Mouse (Mus musculus): ENCODE results near the gene Mrps10. TPM values are rescaled to one million over a fixed set of nuclear protein-coding genes. Genes with fewer than 3 reads are reported as not detected.
"Not testable (repeated sequence)": the region's sequence is repeated elsewhere in the genome, so short reads cannot be mapped to it uniquely, and the experiment has no call there.

Mrps10 gene
- total and polyA plus RNA-seq, 3 experiments: 57.7 to 124 (median 90.3) TPM

GRCm38 (mm10) chr17:47408558-47408898 lies 39.8 kb downstream of the Mrps10 start:
- Histone ChIP-seq H3K27ac (ENCODE audit: insufficient read depth, low read depth) (no peak overlapping the region), H3K4me2 (ENCODE audit: insufficient read depth, low read depth, poor library complexity, severe bottlenecking) (no peak overlapping the region), H3K4me1 (ENCODE audit: control insufficient read depth in 1 of 2, insufficient read depth in 2 of 2) (peaks cover 0 to 2% of the 10 kb centered on the region in 2 experiments; a peak in 1 of 4 replicates), H3K9ac (ENCODE audit: insufficient read depth, low read depth) (no peak overlapping the region), H3K4me3 (replicated peaks in 1 of 3; ENCODE audit: low read depth in 2 of 3, low read length in 2 of 3, poor library complexity in 1 of 3) (no peak overlapping the region), H3K9me3 (replicated peaks; ENCODE audit: low read length) (no peaks in the 10 kb centered on the region), H3K79me2 (replicated peaks; ENCODE audit: control insufficient read depth, extremely low read depth, insufficient read depth, poor library complexity, severe bottlenecking) (no peaks in the 10 kb centered on the region), H3K27me3 (replicated peaks) (peaks cover 43% of the 10 kb centered on the region), H3K36me3 (replicated peaks in 1 of 2; ENCODE audit: control insufficient read depth in 1 of 2, insufficient read depth in 1 of 2, low read length in 1 of 2) (no peaks in the 10 kb centered on the region)
- dilution Hi-C loops (cut with MboI; ENCODE audit: extremely low pct_ligation_motif_present, extremely low pct_unique_long_range_greater_than_20kb, low sequenced_read_pairs): no loop called here
- in situ Hi-C loops (cut with MboI; ENCODE audit: low pct_ligation_motif_present, low pct_unique_long_range_greater_than_20kb, low sequenced_read_pairs): no loop called here
- TF ChIP-seq RAD21 (IDR thresholded peaks at IDR 0.05; ENCODE audit: low read depth, low read length) (peak; percentile 66), SMC3 (IDR thresholded peaks at IDR 0.05; ENCODE audit: low read depth, low read length) (peak; percentile 60), CTCF (conservative IDR thresholded peaks at IDR 0.05 in 1 of 2, IDR thresholded peaks at IDR 0.05 in 1 of 2; ENCODE audit: low read depth in 2 of 2, low read length in 2 of 2) (peak; percentile 72 to 79), EP300 (IDR thresholded peaks at IDR 0.05; ENCODE audit: low read length) (no peak)
- peak; percentile 56 for DNase-seq (ENCODE audit: extremely low read depth)

GRCm38 (mm10) chr17:47409897-47410861 lies 41.5 kb downstream of the Mrps10 start:
- dilution Hi-C loops (cut with MboI; ENCODE audit: extremely low pct_ligation_motif_present, extremely low pct_unique_long_range_greater_than_20kb, low sequenced_read_pairs); DNase-seq (ENCODE audit: extremely low read depth); H3K9me3 ChIP-seq (replicated peaks; ENCODE audit: low read length); H3K27ac ChIP-seq (ENCODE audit: insufficient read depth, low read depth); H3K9ac ChIP-seq (ENCODE audit: insufficient read depth, low read depth); H3K36me3 ChIP-seq (replicated peaks in 1 of 2; ENCODE audit: control insufficient read depth in 1 of 2, insufficient read depth in 1 of 2, low read length in 1 of 2); H3K4me1 ChIP-seq (ENCODE audit: control insufficient read depth in 1 of 2, insufficient read depth in 2 of 2); in situ Hi-C loops (cut with MboI; ENCODE audit: low pct_ligation_motif_present, low pct_unique_long_range_greater_than_20kb, low sequenced_read_pairs); H3K4me3 ChIP-seq (replicated peaks in 1 of 3; ENCODE audit: low read depth in 2 of 3, low read length in 2 of 3, poor library complexity in 1 of 3); H3K79me2 ChIP-seq (replicated peaks; ENCODE audit: control insufficient read depth, extremely low read depth, insufficient read depth, poor library complexity, severe bottlenecking); H3K4me2 ChIP-seq (ENCODE audit: insufficient read depth, low read depth, poor library complexity, severe bottlenecking): not testable (repeated sequence)
- H3K27me3 ChIP-seq (replicated peaks): peaks cover 44% of the 10 kb centered on the region

GRCm38 (mm10) chr17:47420195-47420594 lies 51.5 kb downstream of the Mrps10 start:
- Histone ChIP-seq H3K9ac (ENCODE audit: insufficient read depth, low read depth) (no peak overlapping the region), H3K4me2 (ENCODE audit: insufficient read depth, low read depth, poor library complexity, severe bottlenecking) (no peak overlapping the region), H3K36me3 (replicated peaks in 1 of 2; ENCODE audit: control insufficient read depth in 1 of 2, insufficient read depth in 1 of 2, low read length in 1 of 2) (no peaks in the 10 kb centered on the region), H3K27ac (ENCODE audit: insufficient read depth, low read depth) (no peak overlapping the region), H3K4me3 (replicated peaks in 1 of 3; ENCODE audit: low read depth in 2 of 3, low read length in 2 of 3, poor library complexity in 1 of 3) (no peak overlapping the region), H3K9me3 (replicated peaks; ENCODE audit: low read length) (peaks cover 5% of the 10 kb centered on the region), H3K27me3 (replicated peaks) (peaks cover 26% of the 10 kb centered on the region), H3K79me2 (replicated peaks; ENCODE audit: control insufficient read depth, extremely low read depth, insufficient read depth, poor library complexity, severe bottlenecking) (no peaks in the 10 kb centered on the region), H3K4me1 (ENCODE audit: control insufficient read depth in 1 of 2, insufficient read depth in 2 of 2) (no peaks in the 10 kb centered on the region)
- no peak for TF ChIP-seq EP300 (IDR thresholded peaks at IDR 0.05; ENCODE audit: low read length)
- TF ChIP-seq BHLHE40 (IDR thresholded peaks at IDR 0.05; ENCODE audit: low read depth, low read length): no peak
- TF ChIP-seq MEF2A (IDR thresholded peaks at IDR 0.05; ENCODE audit: borderline replicate concordance, low read depth, low read length): no peak
- no peak for TF ChIP-seq MYC (IDR thresholded peaks at IDR 0.05; ENCODE audit: low read depth, low read length)
- TF ChIP-seq IRF4 (IDR thresholded peaks at IDR 0.05; ENCODE audit: low read depth, low read length): no peak
- no peak for TF ChIP-seq USF2 (conservative IDR thresholded peaks at IDR 0.05; ENCODE audit: low read depth, low read length)
- TF ChIP-seq TBP (conservative IDR thresholded peaks at IDR 0.05; ENCODE audit: low read depth, low read length): no peak
- no peak for TF ChIP-seq NRF1 (IDR thresholded peaks at IDR 0.05; ENCODE audit: low read depth, low read length)
- no peak for TF ChIP-seq CHD1 (IDR thresholded peaks at IDR 0.05; ENCODE audit: low read depth, low read length)
- no peak for TF ChIP-seq E2F4 (IDR thresholded peaks at IDR 0.05; ENCODE audit: insufficient replicate concordance, low read depth, low read length)
- TF ChIP-seq ZC3H11A (IDR thresholded peaks at IDR 0.05; ENCODE audit: low read depth, low read length): no peak
- TF ChIP-seq JUND (conservative IDR thresholded peaks at IDR 0.05; ENCODE audit: low read depth, low read length): no peak
- TF ChIP-seq POLR2AphosphoS2 (IDR thresholded peaks at IDR 0.05; ENCODE audit: low read depth, low read length): no peak
- TF ChIP-seq KAT2A (IDR thresholded peaks at IDR 0.05; ENCODE audit: insufficient replicate concordance, low read length): no peak
- no peak for TF ChIP-seq ELF1 (IDR thresholded peaks at IDR 0.05; ENCODE audit: low read depth, low read length)
- TF ChIP-seq ZKSCAN1 (IDR thresholded peaks at IDR 0.05; ENCODE audit: borderline replicate concordance, low read depth, low read length): no peak
- TF ChIP-seq PAX5 (IDR thresholded peaks at IDR 0.05; ENCODE audit: low read length): no peak
- no peak for TF ChIP-seq TCF12 (IDR thresholded peaks at IDR 0.05; ENCODE audit: low read depth, low read length)
- in situ Hi-C loops (cut with MboI; ENCODE audit: low pct_ligation_motif_present, low pct_unique_long_range_greater_than_20kb, low sequenced_read_pairs): no loop called here
- dilution Hi-C loops (cut with MboI; ENCODE audit: extremely low pct_ligation_motif_present, extremely low pct_unique_long_range_greater_than_20kb, low sequenced_read_pairs): no loop called here
- no peak for DNase-seq (ENCODE audit: extremely low read depth)
